Mouse (Mus musculus) urinary bladder, postnatal 4 days (tissue): ENCODE measurements around the gene Gm21818.
"Not testable (repeated sequence)": the region's sequence is repeated elsewhere in the genome, so short reads cannot be mapped to it uniquely, and the experiment has no call there.

Experiments used
- DNase-seq, 2 experiments: peaks; one replicate each; pipeline ENCODE4 v3.0.0; 2021 to 2022; ENCODE audit warnings: low spot score in 2 of 2

Gene Gm21818

DNA sequence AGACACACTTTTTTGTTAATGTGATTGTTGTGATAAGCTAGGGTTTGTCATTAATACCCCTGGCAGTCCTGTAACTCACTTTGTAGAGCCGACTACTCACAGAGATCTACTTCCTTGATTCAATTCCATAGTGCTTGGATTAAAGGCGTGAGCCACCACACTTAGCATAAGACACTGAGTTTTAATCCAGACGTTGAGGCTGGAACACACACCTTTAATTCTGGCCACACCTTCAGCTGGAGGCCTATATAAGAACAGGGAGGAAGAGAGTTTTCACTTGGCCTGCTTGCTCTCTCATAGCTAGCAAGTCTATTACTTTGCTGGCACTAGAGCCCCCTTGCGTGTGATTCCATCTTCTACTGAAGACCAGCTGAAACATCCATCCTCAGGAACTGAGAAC, at the start of gene Gm21818:
Gene Gm21818, plus strand, starts transcription at position 301 of the 400 bp plus-strand sequence.
- not testable (repeated sequence) for DNase-seq

DNA sequence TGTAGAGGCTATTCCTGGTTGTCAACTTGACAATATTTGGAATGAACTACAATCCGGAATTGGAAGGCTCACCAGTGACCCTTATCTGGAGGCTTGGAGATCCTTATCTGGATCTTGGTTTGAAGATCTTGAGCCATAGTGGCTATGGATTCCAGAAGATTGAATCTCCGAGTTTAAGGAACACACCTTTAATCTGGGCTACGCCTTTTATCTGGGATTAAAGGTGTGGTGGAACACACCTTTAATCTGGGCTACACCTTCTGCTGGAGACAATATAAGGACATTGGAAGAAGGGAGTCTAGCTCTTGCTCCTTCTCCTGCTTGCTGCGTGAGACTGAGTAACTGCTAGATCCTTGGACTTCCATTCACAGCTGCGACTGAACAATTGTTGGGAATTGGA, 32.3 kb upstream of the Gm21818 start, which contains the start of gene Gm20767:
Gene Gm20767, plus strand, starts transcription at position 301 of the 400 bp plus-strand sequence.
- not testable (repeated sequence) for DNase-seq

DNA sequence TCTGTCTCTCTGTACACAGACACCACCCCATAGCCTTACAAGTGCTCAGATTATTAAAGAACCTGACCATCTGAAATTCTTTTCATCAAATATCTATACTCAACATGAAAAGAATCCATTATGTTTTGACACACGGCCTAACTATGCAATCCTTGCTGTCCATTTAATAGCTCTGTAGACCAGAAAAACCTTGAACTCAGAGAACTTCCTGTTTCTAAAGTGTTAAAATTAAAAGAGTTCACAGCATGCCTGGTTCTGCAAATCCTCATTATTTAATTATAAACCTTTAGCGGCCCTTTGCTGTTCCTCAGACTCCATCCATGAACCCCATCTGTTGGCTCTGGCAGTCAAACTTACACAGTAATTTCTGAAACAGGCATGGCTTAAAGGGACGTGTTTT, 29.9 kb upstream of the Gm21818 start:
- DNase-seq, result not testable (repeated sequence)

DNA sequence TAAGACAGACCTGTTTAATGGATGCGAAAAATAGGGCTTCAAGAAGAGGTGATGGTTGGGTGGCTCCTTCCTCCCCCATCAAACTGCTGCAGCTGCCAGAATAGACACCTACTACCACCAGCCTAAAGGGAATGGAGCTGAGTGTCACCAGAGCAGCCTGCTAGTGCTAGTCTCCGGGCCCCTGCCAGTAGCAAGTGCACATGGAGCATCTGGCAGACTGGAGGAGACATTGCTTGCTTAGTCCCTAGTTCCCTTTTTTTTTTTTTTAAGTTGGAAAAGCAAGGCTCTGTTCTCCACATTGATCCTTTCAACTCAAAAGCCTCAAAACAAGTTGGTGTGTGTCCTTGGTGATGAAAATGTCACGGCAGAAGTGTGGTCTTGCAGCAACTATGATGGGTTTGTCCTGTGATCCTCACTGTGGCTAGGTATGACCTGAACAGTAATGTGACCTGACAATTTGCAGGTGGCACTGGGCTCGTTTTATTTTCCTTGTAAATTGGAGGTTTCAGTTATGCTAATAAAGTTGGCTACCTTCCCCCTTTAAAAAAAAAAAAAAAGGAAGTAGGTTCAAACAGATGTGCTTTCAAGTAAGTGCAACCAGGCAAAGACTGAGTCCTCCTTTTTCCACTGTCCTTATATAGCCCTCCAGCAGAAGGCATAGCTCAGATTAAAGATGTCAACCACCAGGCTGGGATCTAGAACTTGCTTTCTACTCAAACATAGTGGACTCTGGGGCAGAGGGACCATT, 22.4 kb upstream of the Gm21818 start:
- not testable (repeated sequence) for DNase-seq

DNA sequence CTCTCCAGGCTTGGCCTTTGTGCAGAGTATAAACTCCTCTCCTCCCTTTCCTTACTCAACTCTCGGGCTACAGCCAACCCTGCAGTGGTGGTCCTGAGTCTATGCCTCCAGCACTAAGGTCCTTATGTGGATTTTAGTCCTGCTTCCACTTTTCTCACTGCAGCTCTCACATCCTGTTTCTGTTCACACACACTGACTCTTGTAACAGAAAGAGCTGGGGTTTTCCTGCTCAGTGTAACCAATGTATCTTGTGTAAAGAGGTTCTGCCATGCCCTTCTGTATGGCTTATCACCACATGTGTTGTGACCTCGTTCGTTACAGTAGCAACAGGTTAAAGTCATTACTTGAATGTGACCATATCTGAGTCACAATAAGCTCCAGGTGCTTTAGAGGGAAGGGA, 21.6 kb upstream of the Gm21818 start:
- DNase-seq, result not testable (repeated sequence)

DNA sequence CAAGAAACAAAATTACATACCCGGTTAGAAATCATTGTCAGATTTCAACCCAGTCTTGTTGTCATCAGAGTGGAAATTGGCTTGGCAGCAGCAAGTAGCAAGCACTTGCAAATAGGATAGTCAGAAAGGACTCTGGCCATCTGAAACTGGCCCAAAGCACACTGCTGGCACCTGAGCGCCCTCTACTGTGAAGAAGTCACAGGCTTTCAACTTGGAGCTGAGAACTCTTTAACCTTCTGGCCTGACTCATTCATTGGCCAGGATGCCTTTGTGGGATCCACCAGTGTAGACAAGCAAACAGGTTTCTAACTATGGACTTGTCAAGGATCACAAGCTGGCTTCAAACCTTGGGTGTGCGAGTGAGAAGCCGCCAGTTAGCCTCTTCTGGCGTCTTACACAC, 3.9 kb upstream of the Gm21818 start:
- DNase-seq, result not testable (repeated sequence)

DNA sequence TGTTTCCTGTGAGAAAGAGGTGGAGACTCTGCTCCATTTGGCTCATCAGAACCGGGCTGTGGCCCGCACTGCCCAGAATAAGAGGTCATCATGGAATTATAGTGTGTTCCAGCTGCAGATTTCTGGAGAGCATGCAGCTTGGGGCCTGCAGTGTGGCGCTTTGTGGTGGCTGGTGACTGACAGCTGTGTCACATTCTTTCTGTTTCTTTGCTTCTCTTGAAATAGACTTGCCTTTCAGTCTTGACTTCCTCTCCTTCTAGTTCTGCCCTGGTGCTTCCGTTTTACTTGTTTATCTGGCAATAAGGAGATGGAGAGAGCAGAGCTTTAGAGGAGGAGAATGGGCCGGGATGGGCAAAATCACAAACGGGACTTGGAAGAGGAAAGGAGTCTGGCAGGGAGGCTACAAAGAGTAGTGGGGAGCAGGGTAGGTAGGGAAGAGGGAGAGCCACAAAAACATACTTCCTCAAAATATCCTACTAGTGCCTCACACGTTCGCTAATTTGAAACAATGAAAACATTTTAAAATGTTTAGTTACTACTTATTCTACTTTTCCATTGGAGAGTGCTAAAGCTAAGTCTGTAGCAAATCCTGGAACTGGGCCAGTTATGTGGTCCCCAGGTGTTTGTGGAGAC, 24.1 kb downstream of the Gm21818 start:
- DNase-seq, result not testable (repeated sequence)

DNA sequence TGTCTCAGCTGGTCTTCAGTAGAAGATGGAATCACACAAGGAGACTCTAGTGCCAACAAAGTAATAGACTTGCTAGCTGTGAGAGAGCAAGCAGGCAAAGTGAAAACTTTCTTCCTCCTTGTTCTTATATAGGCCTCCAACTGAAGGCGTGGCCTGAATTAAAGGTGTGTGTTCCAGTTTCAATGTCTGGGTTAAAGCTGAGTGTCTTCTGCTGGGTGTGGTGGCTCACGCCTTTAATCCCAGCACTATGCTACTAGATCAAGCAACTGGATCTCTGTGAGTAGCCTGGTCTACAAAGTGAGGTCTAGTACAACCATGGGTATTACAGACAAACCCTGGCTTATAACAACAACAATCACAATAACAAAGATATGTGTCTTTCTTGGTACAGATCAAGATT, 43.6 kb downstream of the Gm21818 start, which contains the start of gene Gm21762:
Gene Gm21762, minus strand, starts transcription at position 101 of the 400 bp plus-strand sequence.
- not testable (repeated sequence) for DNase-seq

DNA sequence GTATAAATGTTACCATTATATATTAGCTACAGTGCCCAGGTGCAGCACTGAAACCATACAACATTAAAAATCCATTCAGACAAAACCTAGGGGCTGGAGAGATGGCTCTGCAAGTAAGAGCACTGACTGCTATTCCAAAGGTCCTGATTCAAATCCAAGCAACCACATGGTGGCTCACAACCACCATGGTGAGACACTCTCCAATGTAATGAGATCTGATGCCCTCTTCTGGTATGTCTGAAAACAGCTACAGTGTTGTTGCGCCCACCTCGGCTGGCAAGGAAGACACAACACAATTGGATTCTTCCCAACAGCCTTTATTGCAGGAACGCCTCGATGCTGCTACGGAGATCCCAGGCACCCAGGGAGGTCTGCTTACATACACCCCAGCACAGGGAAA, 48.7 kb downstream of the Gm21818 start:
- DNase-seq, result not testable (repeated sequence)

DNA sequence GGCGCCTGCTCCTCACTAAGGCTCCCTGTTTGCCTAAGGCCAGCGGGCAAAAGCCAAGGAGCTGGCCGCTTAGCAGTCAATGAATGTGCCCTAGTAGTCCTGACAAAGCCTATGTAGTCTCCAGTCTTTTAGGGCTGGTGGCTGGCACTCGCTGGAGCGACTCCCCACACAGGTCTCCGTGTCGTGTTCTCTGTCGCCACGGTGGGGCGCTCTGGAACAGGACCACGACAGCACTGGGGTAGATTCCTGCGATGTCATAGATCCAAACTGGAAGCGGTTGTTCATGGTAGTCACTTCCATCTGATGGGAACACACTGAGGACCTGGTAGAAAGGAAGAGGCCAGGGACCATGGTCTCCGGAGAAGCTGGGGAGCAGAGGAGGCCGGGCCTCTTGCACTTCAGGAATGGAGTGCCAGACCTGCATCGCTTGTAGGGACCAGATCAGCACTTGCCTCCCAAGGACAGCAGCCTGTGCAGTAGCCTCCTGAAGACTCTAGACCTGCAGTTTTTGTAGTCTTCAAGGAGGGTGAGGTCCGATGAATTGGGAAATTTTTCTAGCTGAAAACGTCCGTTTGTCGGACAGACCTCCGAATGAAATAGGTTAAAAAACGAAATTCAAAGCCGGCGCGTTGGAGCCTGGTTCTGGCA, 50.9 kb downstream of the Gm21818 start:
- not testable (repeated sequence) for DNase-seq
